Mouse (Mus musculus) brain, embryonic 14.5 days (tissue): Measurements from ENCODE around the gene Cacna2d1. TPM values are rescaled to one million over a fixed set of nuclear protein-coding genes. Genes with fewer than 3 reads are reported as not detected.

ENCODE experiments used
- DNase-seq: peaks from one replicate; pipeline ENCODE4 v3.0.0-alpha.2; 2011; ENCODE audit warnings: low read depth
- CTCF ChIP-seq: fragments of 200-500 bp; IDR thresholded peaks from 2 replicates; pipeline ENCODE4 v1.5.1; 2012; ENCODE audit warnings: inconsistent platforms, mild to moderate bottlenecking, moderate library complexity, borderline replicate concordance; ENCODE audit not compliant: insufficient read depth, insufficient read length; ENCODE audit errors: extremely low read depth
- POLR2A ChIP-seq: fragments of 200-500 bp; IDR thresholded peaks from 2 replicates; pipeline ENCODE4 v1.6.1; 2012; ENCODE audit warnings: mild to moderate bottlenecking, inconsistent platforms, borderline replicate concordance; ENCODE audit not compliant: poor library complexity, insufficient read depth, insufficient read length, severe bottlenecking; ENCODE audit errors: extremely low read depth
- polyA plus RNA-seq: library from polyadenylated mRNA; depleted of rRNA; stranded (reverse); fragments of >200 nt; gene quantifications from 2 replicates; pipeline ENCODE4 v1.2.3, GENCODE M21; 2012

The Cacna2d1 gene
- polyA plus RNA-seq, 1 experiment = 43.3 TPM

GRCm38 (mm10) chr5:16265385-16265784 is 330.9 kb downstream of the Cacna2d1 start:
- peak; percentile 81 for DNase-seq
- TF ChIP-seq POLR2A (no peak), CTCF (no peak)

GRCm38 (mm10) chr5:16277058-16277457 is 342.6 kb downstream of the Cacna2d1 start:
- TF ChIP-seq CTCF (no peak), POLR2A (no peak)
- peak; percentile 47 for DNase-seq

GRCm38 (mm10) chr5:16281229-16281628 is 346.7 kb downstream of the Cacna2d1 start:
- TF ChIP-seq POLR2A = no peak
- no peak for TF ChIP-seq CTCF
- no peak for DNase-seq

GRCm38 (mm10) chr5:16293223-16293622 is 358.7 kb downstream of the Cacna2d1 start:
- peak; percentile 71 for DNase-seq
- no peak for TF ChIP-seq CTCF
- TF ChIP-seq POLR2A = no peak

- peak; percentile 61 for DNase-seq
- TF ChIP-seq POLR2A (no peak), CTCF (no peak)
These were observed 359.3 kb downstream of the Cacna2d1 start for GRCm38 (mm10) chr5:16293825-16294224.

GRCm38 (mm10) chr5:16294708-16295107 is 360.2 kb downstream of the Cacna2d1 start:
- TF ChIP-seq POLR2A (no peak), CTCF (no peak)
- DNase-seq = peak; percentile 86

GRCm38 (mm10) chr5:16297170-16297771 is 362.8 kb downstream of the Cacna2d1 start:
- TF ChIP-seq POLR2A = no peak
- no peak for TF ChIP-seq CTCF
- peak; percentile 24 for DNase-seq

- DNase-seq = no peak
- no peak for TF ChIP-seq CTCF
- no peak for TF ChIP-seq POLR2A
These were observed 365.1 kb downstream of the Cacna2d1 start for GRCm38 (mm10) chr5:16299631-16300030.

- TF ChIP-seq POLR2A (no peak), CTCF (peak; percentile 81; the same call in 1 of the 2 replicates)
- DNase-seq = peak; percentile 81
These were observed 374.9 kb downstream of the Cacna2d1 start for GRCm38 (mm10) chr5:16309168-16310006.

- DNase-seq = peak; percentile 72
These were observed 379.8 kb downstream of the Cacna2d1 start for GRCm38 (mm10) chr5:16314242-16314641.

GRCm38 (mm10) chr5:16315983-16316390 is 381.5 kb downstream of the Cacna2d1 start:
- TF ChIP-seq CTCF = no peak
- no peak for TF ChIP-seq POLR2A
- no peak for DNase-seq

More at GRCm38 (mm10) chr5:16314242-16314641, 379.8 kb downstream of the Cacna2d1 start:
- TF ChIP-seq CTCF (no peak), POLR2A (no peak)

GRCm38 (mm10) chr5:16317680-16318242 is 383.3 kb downstream of the Cacna2d1 start:
- no peak for TF ChIP-seq POLR2A
- TF ChIP-seq CTCF = no peak
- DNase-seq = no peak

- DNase-seq = no peak
- TF ChIP-seq CTCF (no peak), POLR2A (no peak)
These were observed 392.1 kb downstream of the Cacna2d1 start for GRCm38 (mm10) chr5:16326610-16327009.
